Mouse (Mus musculus): ENCODE data around the gene Zdhhc1. TPM values are rescaled to one million over a fixed set of nuclear protein-coding genes. Genes with fewer than 3 reads are reported as not detected.

The Zdhhc1 gene
- polyA plus RNA-seq, 1 experiment from 2014 or later: 26.3 TPM

DNA sequence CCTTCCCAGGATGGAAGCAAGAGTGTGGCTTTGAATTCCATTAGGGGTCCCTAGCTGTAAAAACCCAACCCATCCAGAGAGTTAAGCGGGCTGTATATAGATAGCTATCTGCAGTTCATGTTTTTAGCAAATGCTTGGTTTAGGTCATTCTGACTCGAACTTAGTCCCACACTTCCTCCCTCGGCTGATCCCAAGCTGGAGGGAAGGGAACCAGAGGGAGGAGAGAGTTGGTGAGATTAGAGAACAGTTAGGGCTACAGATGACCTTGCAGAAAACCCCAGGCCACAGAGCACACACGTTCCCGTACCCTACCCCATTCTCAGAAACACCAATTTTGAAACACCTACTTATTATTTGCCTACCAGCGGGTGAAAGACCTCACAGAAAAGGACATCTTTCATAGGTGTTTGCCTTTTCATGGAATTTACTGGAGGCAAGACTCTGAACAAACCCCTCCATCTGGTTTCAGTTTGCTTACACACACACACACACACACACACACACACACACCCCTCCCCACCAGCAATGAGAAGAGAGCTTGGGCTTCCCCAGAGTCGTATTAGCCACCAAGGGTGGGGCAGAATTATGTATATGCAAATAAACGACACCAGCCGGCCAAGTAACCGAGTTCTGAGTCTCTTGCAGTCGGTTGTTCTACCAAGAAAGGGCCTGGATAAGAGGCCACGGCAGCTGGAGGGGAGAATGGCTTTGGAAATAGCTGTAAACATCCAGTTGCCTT is 13.5 kb upstream of the Zdhhc1 start:
- H3K4me3 ChIP-seq (ENCODE audit: low read length): no peak overlapping the region
- no peaks in the 10 kb centered on the region for H3K36me3 ChIP-seq (ENCODE audit: control insufficient read depth, insufficient read depth)
- H3K4me1 ChIP-seq (ENCODE audit: control insufficient read depth, insufficient read depth, low read length): 0 out of 2 replicates have a peak, but pooled peaks cover 4% of the 10 kb centered on the region
- no peak for ATAC-seq (replicated peaks; ENCODE audit: extremely low read depth, insufficient read depth, low FRiP score)
- H3K27ac ChIP-seq (ENCODE audit: low read length): no peak overlapping the region
- WGBS: 44% methylated on average over 12 of the region's 12 CpGs
- no peak overlapping the region for H3K9ac ChIP-seq (ENCODE audit: low read length)
- no peak overlapping the region for H3K4me2 ChIP-seq (ENCODE audit: low read depth, low read length)
- H3K27me3 ChIP-seq (ENCODE audit: control insufficient read depth, insufficient read depth, low read length): no peaks in the 10 kb centered on the region
- no peaks in the 10 kb centered on the region for H3K9me3 ChIP-seq (replicated peaks; ENCODE audit: control insufficient read depth, low read length)

DNA sequence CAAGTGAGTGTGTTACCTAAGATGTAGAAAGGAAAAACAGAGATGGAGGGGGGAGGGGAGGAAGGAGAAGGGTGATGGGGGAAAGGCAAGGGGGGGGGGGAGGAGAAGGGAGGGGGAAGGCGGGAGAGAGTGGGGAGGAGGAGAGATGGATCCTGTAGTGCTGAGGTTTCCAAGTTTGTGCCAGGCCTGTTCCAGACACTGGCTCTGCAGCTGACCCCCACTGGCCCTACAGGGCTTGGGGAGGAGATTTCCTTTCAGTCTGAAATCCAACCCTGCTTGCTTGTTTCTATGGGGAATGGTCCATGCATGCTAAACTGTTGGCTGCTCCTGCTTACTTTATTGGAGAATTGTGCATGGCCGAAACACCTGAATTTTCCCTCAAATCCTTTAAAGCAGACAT is 12.1 kb upstream of the Zdhhc1 start:
- no peak for ATAC-seq (replicated peaks; ENCODE audit: extremely low read depth, insufficient read depth, low FRiP score)
- no peak overlapping the region for H3K4me2 ChIP-seq (ENCODE audit: low read depth, low read length)
- no peak overlapping the region for H3K27ac ChIP-seq (ENCODE audit: low read length)
- no peak overlapping the region for H3K4me3 ChIP-seq (ENCODE audit: low read length)
- 90% methylated on average over 1 of the region's 2 CpGs for WGBS
- no peaks in the 10 kb centered on the region for H3K4me1 ChIP-seq (ENCODE audit: control insufficient read depth, insufficient read depth, low read length)
- no peaks in the 10 kb centered on the region for H3K9me3 ChIP-seq (replicated peaks; ENCODE audit: control insufficient read depth, low read length)
- no peak overlapping the region for H3K9ac ChIP-seq (ENCODE audit: low read length)
- H3K36me3 ChIP-seq (ENCODE audit: control insufficient read depth, insufficient read depth): no peaks in the 10 kb centered on the region
- no peaks in the 10 kb centered on the region for H3K27me3 ChIP-seq (ENCODE audit: control insufficient read depth, insufficient read depth, low read length)

DNA sequence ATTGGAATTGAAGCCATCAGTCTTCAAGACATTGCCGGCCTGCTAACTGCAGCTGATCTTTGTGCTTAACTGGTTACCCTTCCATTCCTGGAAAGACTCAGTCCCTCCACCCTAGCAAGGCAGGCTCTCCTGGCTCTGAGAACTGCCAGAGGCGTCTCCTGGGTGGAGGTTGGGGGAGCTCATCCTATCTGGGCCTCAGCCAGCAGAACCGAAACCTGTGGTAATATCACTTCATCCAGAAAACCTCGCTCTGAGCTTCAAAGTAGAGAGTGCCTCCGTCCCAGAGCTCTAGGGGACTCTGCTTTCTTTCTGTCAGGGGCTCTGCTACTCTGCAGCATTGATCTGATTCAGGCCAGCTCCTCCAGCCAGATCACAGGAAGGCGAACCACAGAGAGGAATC is 10.3 kb upstream of the Zdhhc1 start:
- H3K27me3 ChIP-seq (ENCODE audit: control insufficient read depth, insufficient read depth, low read length): no peaks in the 10 kb centered on the region
- H3K27ac ChIP-seq (ENCODE audit: low read length): no peak overlapping the region
- no peak overlapping the region for H3K4me2 ChIP-seq (ENCODE audit: low read depth, low read length)
- no peak overlapping the region for H3K4me3 ChIP-seq (ENCODE audit: low read length)
- H3K36me3 ChIP-seq (ENCODE audit: control insufficient read depth, insufficient read depth): no peaks in the 10 kb centered on the region
- H3K9ac ChIP-seq (ENCODE audit: low read length): no peak overlapping the region
- ATAC-seq (replicated peaks; ENCODE audit: extremely low read depth, insufficient read depth, low FRiP score): no peak
- H3K9me3 ChIP-seq (replicated peaks; ENCODE audit: control insufficient read depth, low read length): no peaks in the 10 kb centered on the region
- H3K4me1 ChIP-seq (ENCODE audit: control insufficient read depth, insufficient read depth, low read length): no peaks in the 10 kb centered on the region
- WGBS: 63% methylated on average over 6 of the region's 6 CpGs

DNA sequence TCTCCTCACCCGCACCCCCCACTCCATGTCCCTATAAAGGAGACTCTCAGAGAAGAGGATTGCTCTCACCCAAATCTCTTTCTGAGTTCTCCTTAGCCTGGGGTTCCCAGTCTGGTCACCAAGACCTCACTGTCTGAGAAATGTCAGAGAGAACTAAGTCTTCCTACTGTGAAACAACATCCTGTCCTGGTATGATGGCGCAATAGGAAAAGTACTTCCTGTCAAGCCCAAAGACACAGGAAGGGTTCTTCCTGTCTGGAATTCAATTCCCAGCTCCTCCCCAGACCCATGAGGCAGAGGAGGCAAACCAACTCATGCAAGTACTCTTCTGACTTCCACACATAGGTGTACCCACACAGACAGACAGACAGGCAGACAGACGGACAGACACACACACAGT is 7.9 kb upstream of the Zdhhc1 start:
- 82% methylated on average over 3 of the region's 3 CpGs for WGBS
- Histone ChIP-seq H3K36me3 (ENCODE audit: control insufficient read depth, insufficient read depth) (no peaks in the 10 kb centered on the region), H3K4me1 (ENCODE audit: control insufficient read depth, insufficient read depth, low read length) (no peaks in the 10 kb centered on the region), H3K4me2 (ENCODE audit: low read depth, low read length) (no peak overlapping the region), H3K9ac (ENCODE audit: low read length) (no peak overlapping the region), H3K4me3 (ENCODE audit: low read length) (no peak overlapping the region), H3K9me3 (replicated peaks; ENCODE audit: control insufficient read depth, low read length) (no peaks in the 10 kb centered on the region), H3K27me3 (ENCODE audit: control insufficient read depth, insufficient read depth, low read length) (no peaks in the 10 kb centered on the region), H3K27ac (ENCODE audit: low read length) (peak overlapping the region; percentile 64)
- ATAC-seq (replicated peaks; ENCODE audit: extremely low read depth, insufficient read depth, low FRiP score): no peak

DNA sequence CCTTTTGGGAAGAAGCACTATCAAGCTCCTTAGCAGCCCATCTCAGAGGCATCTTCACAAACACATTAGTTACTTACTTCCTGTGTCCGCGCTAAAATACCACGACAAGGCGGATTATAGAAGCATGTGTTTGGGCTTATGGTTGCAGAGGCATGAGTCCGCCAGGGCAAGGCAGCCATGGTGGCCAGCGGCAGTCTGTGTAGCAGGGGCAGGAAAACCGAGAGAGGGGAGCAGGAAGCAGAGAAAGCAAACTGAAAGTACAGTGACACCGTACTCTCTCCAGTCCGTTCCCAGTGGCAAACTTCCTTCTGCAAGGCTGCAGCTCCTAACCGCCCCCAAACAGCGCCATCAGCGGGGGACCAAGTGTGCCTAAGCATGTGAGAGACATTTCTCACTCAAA is 3.1 kb upstream of the Zdhhc1 start:
- Histone ChIP-seq H3K4me1 (ENCODE audit: control insufficient read depth, insufficient read depth, low read length) (peaks cover 17% of the 10 kb centered on the region), H3K4me2 (ENCODE audit: low read depth, low read length) (peak overlapping the region; percentile 32), H3K27me3 (ENCODE audit: control insufficient read depth, insufficient read depth, low read length) (no peaks in the 10 kb centered on the region), H3K27ac (ENCODE audit: low read length) (no peak overlapping the region), H3K4me3 (ENCODE audit: low read length) (peak overlapping the region; percentile 23; the same call in 1 of the 2 replicates), H3K9me3 (replicated peaks; ENCODE audit: control insufficient read depth, low read length) (no peaks in the 10 kb centered on the region), H3K36me3 (ENCODE audit: control insufficient read depth, insufficient read depth) (no peaks in the 10 kb centered on the region), H3K9ac (ENCODE audit: low read length) (0 out of 2 replicates have a peak overlapping the region, but pooled peaks have one; percentile 25)
- ATAC-seq (replicated peaks; ENCODE audit: extremely low read depth, insufficient read depth, low FRiP score): no peak
- WGBS: 55% methylated on average over 12 of the region's 12 CpGs

DNA sequence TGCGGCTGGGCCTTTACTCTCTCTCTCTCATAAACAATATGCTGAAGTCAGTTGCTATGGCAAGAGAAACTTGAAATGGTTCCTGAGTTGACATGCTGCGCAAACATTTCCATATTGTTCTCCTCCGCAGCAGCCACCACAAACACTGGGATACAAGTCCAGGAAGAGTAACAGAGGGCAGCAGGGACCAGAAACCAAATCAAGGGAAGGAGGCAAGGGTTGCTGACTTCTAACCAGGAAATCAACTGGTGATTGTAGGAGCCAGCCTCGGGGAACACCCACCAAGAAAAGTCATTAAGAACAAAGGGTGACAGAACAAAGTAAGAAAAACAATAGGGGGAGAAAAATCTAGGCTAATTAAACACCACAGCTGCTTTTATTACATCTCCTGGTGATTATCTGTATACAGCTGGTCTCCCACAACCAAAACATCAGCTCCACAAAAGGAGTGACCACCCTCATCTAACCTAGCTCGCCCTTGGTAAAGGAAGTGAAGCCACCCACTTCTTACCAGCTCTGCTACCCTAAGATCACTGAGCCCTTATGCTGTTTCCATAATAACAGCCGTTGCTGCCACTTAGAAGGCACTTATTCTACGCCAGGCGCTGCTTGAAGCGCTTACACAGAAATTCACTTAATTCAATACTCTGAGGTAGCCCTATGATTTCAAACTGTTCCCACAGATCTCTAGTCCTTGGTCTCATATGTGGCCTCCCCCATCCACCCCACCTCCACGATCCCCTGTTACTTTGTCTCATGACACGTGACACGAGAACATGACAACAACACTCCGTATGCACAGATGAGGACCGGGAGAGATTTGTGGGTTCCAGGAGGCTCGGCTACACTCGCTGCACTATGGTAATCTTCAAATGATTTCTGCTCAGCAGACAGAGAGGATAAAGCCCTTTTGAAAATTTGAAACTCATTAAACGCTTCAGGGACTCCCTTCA is 1.1 kb downstream of the Zdhhc1 start:
- H3K36me3 ChIP-seq (ENCODE audit: control insufficient read depth, insufficient read depth): no peaks in the 10 kb centered on the region
- no peaks in the 10 kb centered on the region for H3K9me3 ChIP-seq (replicated peaks; ENCODE audit: control insufficient read depth, low read length)
- H3K4me3 ChIP-seq (ENCODE audit: low read length): peak overlapping the region; percentile 89
- WGBS: 46% methylated on average over 17 of the region's 17 CpGs
- H3K4me1 ChIP-seq (ENCODE audit: control insufficient read depth, insufficient read depth, low read length): peaks cover 22% of the 10 kb centered on the region
- no peak for ATAC-seq (replicated peaks; ENCODE audit: extremely low read depth, insufficient read depth, low FRiP score)
- H3K27me3 ChIP-seq (ENCODE audit: control insufficient read depth, insufficient read depth, low read length): no peaks in the 10 kb centered on the region
- H3K9ac ChIP-seq (ENCODE audit: low read length): peak overlapping the region; percentile 95
- H3K27ac ChIP-seq (ENCODE audit: low read length): peak overlapping the region; percentile 34; the same call in 1 of the 2 replicates
- H3K4me2 ChIP-seq (ENCODE audit: low read depth, low read length): peak overlapping the region; percentile 84

DNA sequence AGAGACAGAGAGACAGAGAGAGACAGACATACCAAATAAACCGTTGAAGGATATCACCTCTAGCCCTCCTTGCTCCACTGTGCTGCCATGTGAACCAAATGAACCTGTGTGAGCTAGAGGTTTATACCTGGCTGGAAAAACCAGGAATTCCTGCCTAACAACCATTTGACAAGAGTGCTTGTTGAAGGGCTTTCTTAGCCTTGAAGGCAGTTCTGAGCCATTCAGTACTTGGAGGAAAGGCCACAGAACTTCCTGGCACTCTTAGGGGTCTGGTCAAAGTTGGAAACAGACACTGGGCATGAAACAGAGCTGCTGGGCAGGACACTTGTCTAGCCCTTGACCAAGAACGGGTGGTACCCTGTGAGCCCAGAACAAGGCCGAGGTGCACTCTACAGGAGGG is 2.1 kb downstream of the Zdhhc1 start:
- H3K9ac ChIP-seq (ENCODE audit: low read length): no peak overlapping the region
- no peaks in the 10 kb centered on the region for H3K36me3 ChIP-seq (ENCODE audit: control insufficient read depth, insufficient read depth)
- H3K4me2 ChIP-seq (ENCODE audit: low read depth, low read length): no peak overlapping the region
- no peaks in the 10 kb centered on the region for H3K9me3 ChIP-seq (replicated peaks; ENCODE audit: control insufficient read depth, low read length)
- H3K27me3 ChIP-seq (ENCODE audit: control insufficient read depth, insufficient read depth, low read length): no peaks in the 10 kb centered on the region
- WGBS: 81% methylated on average over 3 of the region's 3 CpGs
- no peak for ATAC-seq (replicated peaks; ENCODE audit: extremely low read depth, insufficient read depth, low FRiP score)
- H3K4me1 ChIP-seq (ENCODE audit: control insufficient read depth, insufficient read depth, low read length): peaks cover 26% of the 10 kb centered on the region
- H3K4me3 ChIP-seq (ENCODE audit: low read length): no peak overlapping the region
- H3K27ac ChIP-seq (ENCODE audit: low read length): no peak overlapping the region

DNA sequence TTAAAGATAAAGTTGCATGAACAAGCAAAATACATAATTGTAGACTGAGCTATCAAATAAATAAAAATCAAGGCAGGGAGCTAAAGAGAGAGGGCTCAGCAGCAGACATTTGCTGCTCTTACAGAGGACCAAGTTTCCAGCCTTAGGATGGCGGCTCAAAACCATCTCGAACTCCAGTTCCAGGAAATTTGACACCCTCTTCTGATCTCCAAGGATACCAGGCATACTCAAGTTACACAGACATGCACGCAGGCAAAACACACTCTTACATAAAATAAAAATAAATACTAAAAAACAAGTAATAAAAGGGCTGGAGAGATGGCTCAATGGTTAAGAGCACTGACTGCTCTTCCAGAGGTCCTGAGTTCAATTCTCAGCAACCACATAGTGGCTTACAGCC is 3.2 kb downstream of the Zdhhc1 start:
- H3K27me3 ChIP-seq (ENCODE audit: control insufficient read depth, insufficient read depth, low read length): no peaks in the 10 kb centered on the region
- no peak overlapping the region for H3K9ac ChIP-seq (ENCODE audit: low read length)
- no peak overlapping the region for H3K4me3 ChIP-seq (ENCODE audit: low read length)
- no peak overlapping the region for H3K27ac ChIP-seq (ENCODE audit: low read length)
- no peak for ATAC-seq (replicated peaks; ENCODE audit: extremely low read depth, insufficient read depth, low FRiP score)
- no peak overlapping the region for H3K4me2 ChIP-seq (ENCODE audit: low read depth, low read length)
- 52% methylated on average over 3 of the region's 3 CpGs for WGBS
- no peaks in the 10 kb centered on the region for H3K9me3 ChIP-seq (replicated peaks; ENCODE audit: control insufficient read depth, low read length)
- no peaks in the 10 kb centered on the region for H3K36me3 ChIP-seq (ENCODE audit: control insufficient read depth, insufficient read depth)
- peaks cover 26% of the 10 kb centered on the region for H3K4me1 ChIP-seq (ENCODE audit: control insufficient read depth, insufficient read depth, low read length)

DNA sequence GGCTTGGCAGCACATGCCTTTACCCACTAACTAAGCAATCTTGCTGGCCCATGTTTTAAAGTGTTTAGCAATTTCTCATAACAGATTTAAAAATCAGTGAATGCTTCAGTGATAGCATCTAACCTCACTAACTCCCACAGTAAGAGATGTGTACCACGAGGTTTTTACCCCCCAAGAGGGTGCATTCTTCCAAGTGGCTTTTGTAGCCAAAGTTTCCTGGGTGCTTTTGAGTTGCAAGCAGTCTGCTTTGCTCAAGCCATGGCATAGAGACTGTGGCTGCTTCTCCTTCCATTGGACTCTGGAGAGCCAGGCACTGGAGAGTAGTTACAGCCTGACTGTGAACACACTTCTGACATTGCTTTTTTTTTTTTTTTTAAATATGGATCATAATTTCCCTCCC is 7.4 kb downstream of the Zdhhc1 start:
- H3K9me3 ChIP-seq (replicated peaks; ENCODE audit: control insufficient read depth, low read length): no peaks in the 10 kb centered on the region
- no peak for ATAC-seq (replicated peaks; ENCODE audit: extremely low read depth, insufficient read depth, low FRiP score)
- H3K36me3 ChIP-seq (ENCODE audit: control insufficient read depth, insufficient read depth): 0 out of 2 replicates have a peak, but pooled peaks cover 5% of the 10 kb centered on the region
- no peak overlapping the region for H3K4me3 ChIP-seq (ENCODE audit: low read length)
- no peak overlapping the region for H3K4me2 ChIP-seq (ENCODE audit: low read depth, low read length)
- no peak overlapping the region for H3K27ac ChIP-seq (ENCODE audit: low read length)
- H3K27me3 ChIP-seq (ENCODE audit: control insufficient read depth, insufficient read depth, low read length): no peaks in the 10 kb centered on the region
- H3K4me1 ChIP-seq (ENCODE audit: control insufficient read depth, insufficient read depth, low read length): peaks cover 9% of the 10 kb centered on the region
- WGBS: 63% methylated on average over 1 of the region's 1 CpGs
- no peak overlapping the region for H3K9ac ChIP-seq (ENCODE audit: low read length)

Data from heart, embryonic 16.5 days (tissue).